Comparison of ENCODE assay signal across 8 mouse cellular contexts in genomic region chr19:26630712-26631235, GRCm38 (mm10). TPM values are rescaled to one million over a fixed set of nuclear protein-coding genes. Genes with fewer than 3 reads are reported as not detected.
DNase-seq lines count a peak whose midpoint lies in the region; ATAC-seq lines count a peak whose summit lies in the region.

No protein-coding gene starts in this region.

- DNase-seq in cerebellum, adult 11-12 months, result peak; percentile 18
- peak; percentile 20 for DNase-seq in ovary, adult 18-20 months (ENCODE audit: low spot score)
- no peak for DNase-seq in ovary, postnatal 10 days (ENCODE audit: low spot score)
- DNase-seq in kidney, adult 9 months, result peak; percentile 57
- peak; percentile 24 for DNase-seq in lung, postnatal 36 days
- no peak for DNase-seq in spleen, postnatal 4 days (ENCODE audit: low spot score in 2 of 2)

- ATAC-seq in cerebellum, adult (ENCODE audit: insufficient number of reproducible peaks, low FRiP score, low TSS enrichment), result no peak
- no peak for ATAC-seq in granulocyte monocyte progenitor cell, adult 5-6 weeks (replicated peaks; ENCODE audit: poor library complexity, severe bottlenecking)

RNA-seq across cellular contexts. Expression of gene Smarca2, which starts 25.9 kb away (rescaled TPM):
- 54.2 and 66.4 TPM in 2 replicates for total RNA-seq in granulocyte monocyte progenitor cell, adult 5-6 weeks (2014; fragmentation: Nextera tagmentation)
- 51.4 and 56.8 TPM in 2 replicates for total RNA-seq in granulocyte monocyte progenitor cell, adult 5-6 weeks (2017)

Comparison
In these comparisons a context has a peak if more than half of its experiments do, and no peak if none do; other contexts are left out.
1. DNase-seq: peak in cerebellum, adult 11-12 months (single experiment), ovary, adult 18-20 months (single experiment), kidney, adult 9 months (single experiment) and lung, postnatal 36 days (single experiment); none in ovary, postnatal 10 days (single experiment) and spleen, postnatal 4 days (0 of 2).